Mouse (Mus musculus) hindbrain, postnatal 0 days (tissue): ENCODE data around the gene D430019H16Rik. TPM values are rescaled to one million over a fixed set of nuclear protein-coding genes. Genes with fewer than 3 reads are reported as not detected.

ENCODE experiments used
- ATAC-seq: fragments of 200-750 bp; cut with Nextera tagmentation; 2 replicates; pipeline ENCODE4 v1.8.0; 2017; ENCODE audit warnings: mild to moderate bottlenecking, moderate TSS enrichment, moderate library complexity
- DNase-seq: peaks from one replicate; pipeline ENCODE4 v3.0.0-alpha.2; 2015; ENCODE audit warnings: low spot score
- H3K27ac ChIP-seq: fragments of 300-500 bp; sonication (generic); 2 replicates; pipeline ENCODE4 v1.5.1; 2014; ENCODE audit warnings: mild to moderate bottlenecking
- H3K27me3 ChIP-seq: fragments of 300-500 bp; sonication (generic); 2 replicates; pipeline ENCODE4 v1.6.1; 2014; ENCODE audit warnings: low read length, mixed read lengths; ENCODE audit not compliant: insufficient read depth
- H3K36me3 ChIP-seq: fragments of 300-500 bp; sonication (generic); 2 replicates; pipeline ENCODE4 v1.6.1; 2014; ENCODE audit warnings: low read length, mixed read lengths; ENCODE audit not compliant: insufficient read depth
- H3K4me1 ChIP-seq: fragments of 300-500 bp; sonication (generic); 2 replicates; pipeline ENCODE4 v1.6.1; 2014; ENCODE audit warnings: antibody characterized with exemption, low read length, mixed read lengths; ENCODE audit not compliant: insufficient read depth
- H3K4me2 ChIP-seq: fragments of 300-500 bp; sonication (generic); 2 replicates; pipeline ENCODE4 v1.6.1; 2014; ENCODE audit warnings: low read depth, mild to moderate bottlenecking, low read length, moderate library complexity, mixed read lengths
- H3K4me3 ChIP-seq: fragments of 300-500 bp; sonication (generic); 2 replicates; pipeline ENCODE4 v1.5.1; 2014; ENCODE audit warnings: low read length
- H3K9ac ChIP-seq: fragments of 300-500 bp; sonication (generic); replicated peaks from 2 replicates; pipeline ENCODE4 v1.6.1; 2014; ENCODE audit warnings: mild to moderate bottlenecking, low read length, moderate library complexity, mixed read lengths
- H3K9me3 ChIP-seq: fragments of 300-500 bp; sonication (generic); 2 replicates; pipeline ENCODE4 v1.6.1; 2016; ENCODE audit warnings: low read length, mixed read lengths
- CTCF ChIP-seq: IDR thresholded peaks from 2 replicates; pipeline ENCODE4 v1.5.1; 2016; ENCODE audit warnings: antibody characterized with exemption, control low read depth, low read depth
- WGBS: fragments of 180-500 bp; shearing (Covaris S2); extraction: QIAGEN DNeasy Blood & Tissue Kit; methylation state at CpG from one replicate; pipeline ENCODE4 v1.1.7; 2014; 5-methylcytosine and 5-hydroxymethylcytosine counted together
- polyA plus RNA-seq: library from polyadenylated mRNA; unstranded; fragments of >200 nt; fragmentation: Nextera tagmentation; extraction: Ambion mirVana; gene quantifications from 2 replicates; pipeline ENCODE4 v1.2.1, GENCODE M21; 2015
- total RNA-seq: library from RNA; depleted of rRNA; stranded (reverse); fragments of >200 nt; gene quantifications from 2 replicates; pipeline ENCODE4 v1.2.3, GENCODE M21; 2014

Gene D430019H16Rik
- total and polyA plus RNA-seq, 2 experiments from 2014 or later: 8.6 to 140 TPM

GRCm38 (mm10) chr12:105476993-105477392, 23.3 kb downstream of the D430019H16Rik start:
- 65% methylated on average over 9 of the region's 9 CpGs for WGBS
- Histone ChIP-seq H3K27ac (peak overlapping the region; percentile 84; the same call in 1 of the 2 replicates), H3K4me2 (no peak overlapping the region), H3K9ac (no peak overlapping the region), H3K4me1 (0 out of 2 replicates have a peak, but pooled peaks cover 6% of the 10 kb centered on the region), H3K36me3 (no peaks in the 10 kb centered on the region; the same call in 1 of the 2 replicates), H3K4me3 (no peak overlapping the region), H3K9me3 (no peaks in the 10 kb centered on the region), H3K27me3 (no peaks in the 10 kb centered on the region)
- ATAC-seq (no peak), DNase-seq (no peak)
- no peak for TF ChIP-seq CTCF

- H3K9ac ChIP-seq: no peak overlapping the region
- H3K27ac ChIP-seq: no peak overlapping the region
- ATAC-seq (peak; percentile 68; the same call in 1 of the 2 replicates), DNase-seq (peak; percentile 70)
- 54% methylated on average over 3 of the region's 3 CpGs for WGBS
- H3K9me3 ChIP-seq: no peaks in the 10 kb centered on the region
- H3K4me1 ChIP-seq: no peaks in the 10 kb centered on the region
- TF ChIP-seq CTCF: peak; percentile 77
- 0 out of 2 replicates have a peak, but pooled peaks cover 4% of the 10 kb centered on the region for H3K36me3 ChIP-seq
- H3K27me3 ChIP-seq: no peaks in the 10 kb centered on the region
- no peak overlapping the region for H3K4me2 ChIP-seq
- H3K4me3 ChIP-seq: no peak overlapping the region
Measured at GRCm38 (mm10) chr12:105483503-105483902, 29.8 kb downstream of the D430019H16Rik start.

- Histone ChIP-seq H3K4me1 (no peaks in the 10 kb centered on the region), H3K9ac (no peak overlapping the region), H3K4me3 (no peak overlapping the region), H3K9me3 (no peaks in the 10 kb centered on the region), H3K27me3 (no peaks in the 10 kb centered on the region), H3K4me2 (no peak overlapping the region), H3K27ac (no peak overlapping the region), H3K36me3 (peaks cover 4% of the 10 kb centered on the region; the same call in 1 of the 2 replicates)
- no peak for DNase-seq
- no peak for TF ChIP-seq CTCF
- no peak for ATAC-seq
- 70% methylated on average over 3 of the region's 3 CpGs for WGBS
Measured at GRCm38 (mm10) chr12:105490227-105490626, 36.6 kb downstream of the D430019H16Rik start.

GRCm38 (mm10) chr12:105490794-105491193, 37.1 kb downstream of the D430019H16Rik start:
- TF ChIP-seq CTCF: no peak
- no peaks in the 10 kb centered on the region for H3K9me3 ChIP-seq
- 85% methylated on average over 6 of the region's 6 CpGs for WGBS
- no peak overlapping the region for H3K4me3 ChIP-seq
- H3K36me3 ChIP-seq: peaks cover 4% of the 10 kb centered on the region; the same call in 1 of the 2 replicates
- H3K27me3 ChIP-seq: no peaks in the 10 kb centered on the region
- H3K9ac ChIP-seq: no peak overlapping the region
- H3K4me1 ChIP-seq: no peaks in the 10 kb centered on the region
- H3K4me2 ChIP-seq: no peak overlapping the region
- no peak for ATAC-seq
- no peak overlapping the region for H3K27ac ChIP-seq
- no peak for DNase-seq

- no peak for TF ChIP-seq CTCF
- no peak for ATAC-seq
- Histone ChIP-seq H3K4me2 (no peak overlapping the region), H3K9ac (no peak overlapping the region), H3K4me1 (no peaks in the 10 kb centered on the region), H3K9me3 (no peaks in the 10 kb centered on the region), H3K27ac (no peak overlapping the region), H3K27me3 (no peaks in the 10 kb centered on the region), H3K36me3 (no peaks in the 10 kb centered on the region), H3K4me3 (no peak overlapping the region)
- WGBS: 66% methylated on average over 5 of the region's 5 CpGs
- no peak for DNase-seq
Measured at GRCm38 (mm10) chr12:105494796-105495195, 41.1 kb downstream of the D430019H16Rik start.

- TF ChIP-seq CTCF: peak; percentile 89
- Histone ChIP-seq H3K27me3 (no peaks in the 10 kb centered on the region), H3K4me2 (no peak overlapping the region), H3K36me3 (no peaks in the 10 kb centered on the region), H3K4me1 (peaks cover 6% of the 10 kb centered on the region; the same call in 1 of the 2 replicates), H3K27ac (no peak overlapping the region), H3K9ac (no peak overlapping the region), H3K9me3 (no peaks in the 10 kb centered on the region), H3K4me3 (no peak overlapping the region)
- DNase-seq (peak; percentile 86), ATAC-seq (peak; percentile 78)
- WGBS: 12% methylated on average over 6 of the region's 6 CpGs
Measured at GRCm38 (mm10) chr12:105497894-105498293, 44.2 kb downstream of the D430019H16Rik start.

GRCm38 (mm10) chr12:105498423-105498822, 44.8 kb downstream of the D430019H16Rik start:
- Histone ChIP-seq H3K27ac (no peak overlapping the region), H3K9ac (no peak overlapping the region), H3K4me2 (no peak overlapping the region), H3K27me3 (no peaks in the 10 kb centered on the region), H3K36me3 (no peaks in the 10 kb centered on the region), H3K9me3 (no peaks in the 10 kb centered on the region), H3K4me1 (peaks cover 6% of the 10 kb centered on the region; the same call in 1 of the 2 replicates), H3K4me3 (no peak overlapping the region)
- 72% methylated on average over 7 of the region's 7 CpGs for WGBS
- DNase-seq (peak; percentile 36), ATAC-seq (0 out of 2 replicates have a peak, but pooled peaks have one; percentile 5)
- no peak for TF ChIP-seq CTCF
